Mouse (Mus musculus) bone marrow, adult 2 months (tissue): ENCODE data around the gene Pigk.

Source experiments
- CTCF ChIP-seq: fragments of 200-500 bp; IDR thresholded peaks from 2 replicates; pipeline ENCODE4 v1.5.1; 2011; ENCODE audit warnings: low read length, control low read depth; ENCODE audit not compliant: control insufficient read depth, insufficient read depth
- POLR2A ChIP-seq: fragments of 200-500 bp; IDR thresholded peaks from 2 replicates; pipeline ENCODE4 v1.6.1; 2011; ENCODE audit warnings: low read depth, mild to moderate bottlenecking, control low read depth, low read length, borderline replicate concordance; ENCODE audit not compliant: control insufficient read depth

DNA sequence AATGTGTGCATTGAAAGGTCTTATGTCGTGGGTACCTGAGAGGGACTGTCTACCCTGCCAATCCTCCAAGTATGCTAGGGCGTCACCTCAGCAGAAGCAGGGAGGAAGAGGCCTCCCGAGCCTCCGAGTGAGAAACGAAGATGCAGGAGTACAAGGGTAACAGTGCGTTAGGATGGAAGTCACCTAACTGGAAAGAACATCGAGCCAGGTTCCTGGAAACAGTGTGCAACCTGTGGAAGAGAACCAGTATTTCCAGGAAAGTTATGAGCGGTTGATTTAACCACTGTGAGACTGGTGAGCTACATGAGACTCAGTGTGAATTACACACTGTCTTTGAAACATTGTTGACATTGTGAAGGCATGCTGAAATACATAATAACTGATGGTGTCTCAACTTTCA, 48.4 kb downstream of the Pigk start:
- TF ChIP-seq CTCF (no peak), POLR2A (no peak)
